Mouse (Mus musculus): Measurements from ENCODE around the gene Ankmy2. TPM values are rescaled to one million over a fixed set of nuclear protein-coding genes. Genes with fewer than 3 reads are reported as not detected.

The Ankmy2 gene
- polyA plus RNA-seq, 1 experiment from 2014 or later, result 26.7 TPM

DNA sequence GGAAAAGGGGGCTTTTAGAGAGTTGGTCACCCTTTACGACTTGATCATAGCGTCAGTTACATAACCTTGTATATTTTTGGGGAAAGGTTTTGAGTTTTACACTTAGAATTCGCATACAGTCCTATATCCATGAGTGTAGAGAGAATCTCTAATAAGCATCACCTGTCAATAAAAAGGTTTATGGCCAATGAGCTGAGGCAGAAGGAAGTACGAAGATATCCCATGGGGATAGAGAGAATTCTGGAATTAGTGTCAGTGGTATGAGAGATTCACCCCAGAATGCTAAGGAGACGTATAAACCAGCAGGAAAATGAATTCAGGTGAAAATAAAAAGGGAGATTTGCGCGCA lies 50.9 kb downstream of the Ankmy2 start:
- Histone ChIP-seq H3K27me3 (replicated peaks) (no peaks in the 10 kb centered on the region), H3K27ac (ENCODE audit: poor library complexity, severe bottlenecking) (no peak overlapping the region), H3K9me3 (replicated peaks) (no peaks in the 10 kb centered on the region), H3K36me3 (no peaks in the 10 kb centered on the region), H3K4me1 (replicated peaks) (peaks cover 6% of the 10 kb centered on the region), H3K9ac (no peak overlapping the region), H3K4me3 (no peak overlapping the region), H3K4me2 (peak overlapping the region; percentile 32; the same call in 1 of the 2 replicates)
- 84% methylated on average over 7 of the region's 7 CpGs for WGBS
- no peak for ATAC-seq (ENCODE audit: insufficient number of reproducible peaks, low FRiP score)

DNA sequence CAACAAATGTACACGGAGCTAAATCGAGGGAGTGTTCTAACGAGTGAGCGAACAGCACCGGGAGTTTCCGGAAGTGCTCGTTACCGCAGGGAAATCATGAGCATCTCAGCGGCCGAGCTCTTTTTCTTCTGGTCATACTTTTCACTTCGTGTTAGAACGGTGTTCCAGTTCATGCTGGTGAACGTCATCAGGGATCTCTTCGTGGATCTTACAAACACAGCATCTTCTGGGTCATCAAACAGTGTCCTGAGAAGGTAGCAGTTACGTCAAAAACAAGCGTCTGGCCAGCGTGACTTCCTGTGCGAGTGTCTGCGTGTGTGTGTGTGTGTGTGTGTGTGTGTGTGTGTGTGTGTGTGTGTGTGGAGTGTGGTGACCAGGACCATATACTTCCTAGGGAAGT lies 51.5 kb downstream of the Ankmy2 start:
- Histone ChIP-seq H3K4me1 (replicated peaks) (peaks cover 6% of the 10 kb centered on the region), H3K4me3 (no peak overlapping the region), H3K9me3 (replicated peaks) (no peaks in the 10 kb centered on the region), H3K9ac (no peak overlapping the region), H3K4me2 (no peak overlapping the region), H3K36me3 (no peaks in the 10 kb centered on the region), H3K27me3 (replicated peaks) (no peaks in the 10 kb centered on the region), H3K27ac (ENCODE audit: poor library complexity, severe bottlenecking) (no peak overlapping the region)
- WGBS, result 73% methylated on average over 19 of the region's 19 CpGs
- ATAC-seq (ENCODE audit: insufficient number of reproducible peaks, low FRiP score), result no peak

DNA sequence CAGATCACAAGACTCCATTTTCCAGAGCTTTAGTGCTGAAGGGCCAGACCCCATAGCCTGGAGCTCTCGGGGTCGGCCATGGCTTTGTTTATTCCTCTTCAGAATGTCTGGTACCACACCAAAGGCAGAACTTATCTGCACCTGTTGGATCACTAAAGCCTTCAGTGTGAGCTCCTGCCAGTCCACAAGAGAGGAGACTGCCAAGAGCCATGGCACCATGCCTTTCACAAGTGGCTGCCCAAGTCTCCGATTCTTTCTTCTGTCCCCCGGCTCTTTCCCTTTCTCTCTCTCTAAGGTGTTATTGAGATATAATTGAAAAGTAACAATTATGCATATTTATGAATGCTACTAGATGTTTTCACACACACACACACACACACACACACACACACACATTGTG lies 53.2 kb downstream of the Ankmy2 start:
- Histone ChIP-seq H3K4me3 (no peak overlapping the region), H3K4me2 (no peak overlapping the region), H3K4me1 (replicated peaks) (peaks cover 6% of the 10 kb centered on the region), H3K9ac (no peak overlapping the region), H3K27ac (ENCODE audit: poor library complexity, severe bottlenecking) (no peak overlapping the region), H3K27me3 (replicated peaks) (no peaks in the 10 kb centered on the region), H3K9me3 (replicated peaks) (no peaks in the 10 kb centered on the region), H3K36me3 (no peaks in the 10 kb centered on the region)
- no peak for ATAC-seq (ENCODE audit: insufficient number of reproducible peaks, low FRiP score)
- 77% methylated on average over 4 of the region's 4 CpGs for WGBS

DNA sequence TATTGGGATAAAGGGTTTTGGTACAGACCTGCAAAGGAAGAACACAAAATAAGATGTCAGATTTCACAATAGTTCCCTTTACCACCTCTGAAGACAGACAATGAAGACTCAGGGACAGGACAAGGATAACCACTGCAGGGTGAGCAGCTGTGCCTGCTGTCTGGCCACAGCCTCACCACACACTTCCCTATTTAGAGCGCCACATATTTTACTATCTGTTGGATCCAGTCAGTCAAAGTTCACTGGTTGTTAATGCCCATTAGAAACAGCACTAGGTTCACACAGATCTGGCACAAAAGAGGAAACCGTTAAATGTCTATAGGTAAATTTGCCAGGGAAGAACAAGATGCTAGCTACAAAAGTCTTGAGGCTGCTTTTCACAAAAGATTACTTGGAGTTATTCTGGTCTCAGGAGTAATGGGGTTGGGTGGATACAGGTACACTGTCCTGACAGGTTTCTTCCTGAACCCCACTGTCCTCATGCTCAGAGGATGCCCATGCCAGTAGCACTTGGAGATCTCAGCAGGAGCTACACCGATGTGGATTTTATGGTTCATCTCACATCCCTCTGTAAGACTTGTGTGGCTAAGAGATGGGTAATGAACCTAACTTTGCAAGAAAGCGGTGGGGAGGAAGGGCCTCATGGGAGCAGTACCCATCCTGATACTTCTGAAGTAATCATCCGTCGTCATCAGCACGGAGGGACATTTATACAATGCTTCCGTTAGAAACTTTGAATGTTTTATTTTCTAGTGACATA lies 57.7 kb downstream of the Ankmy2 start:
- no peak for ATAC-seq (ENCODE audit: insufficient number of reproducible peaks, low FRiP score)
- no peaks in the 10 kb centered on the region for H3K9me3 ChIP-seq (replicated peaks)

DNA sequence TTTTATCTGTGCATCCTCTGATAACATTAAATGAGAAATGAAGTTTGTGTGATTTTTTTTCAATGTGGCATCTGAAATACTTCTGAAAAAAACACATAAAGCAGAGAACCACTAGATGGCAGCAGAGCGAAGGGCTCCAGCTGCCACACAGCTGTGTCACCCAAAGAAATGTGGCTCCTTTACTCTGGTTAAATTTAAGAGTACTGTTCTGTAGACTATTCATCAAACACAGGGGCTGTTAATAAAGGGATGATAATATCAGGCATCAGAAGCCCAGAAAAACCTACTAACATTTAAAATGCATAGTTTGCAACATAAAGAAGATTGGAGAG lies 58.2 kb downstream of the Ankmy2 start:
- WGBS, result 0% methylated on average over 1 of the region's 1 CpGs
- no peaks in the 10 kb centered on the region for H3K27me3 ChIP-seq (replicated peaks)
- no peak overlapping the region for H3K9ac ChIP-seq
- H3K27ac ChIP-seq (ENCODE audit: poor library complexity, severe bottlenecking), result no peak overlapping the region
- H3K4me1 ChIP-seq (replicated peaks), result peaks cover 7% of the 10 kb centered on the region; the same call in 1 of the 2 replicates
- no peaks in the 10 kb centered on the region for H3K9me3 ChIP-seq (replicated peaks)
- no peaks in the 10 kb centered on the region for H3K36me3 ChIP-seq
- ATAC-seq (ENCODE audit: insufficient number of reproducible peaks, low FRiP score), result no peak
- H3K4me2 ChIP-seq, result no peak overlapping the region
- H3K4me3 ChIP-seq, result no peak overlapping the region

More for the DNA sequence above, 57.7 kb downstream of the Ankmy2 start:
- no peak overlapping the region for H3K9ac ChIP-seq
- H3K4me1 ChIP-seq (replicated peaks), result peaks cover 7% of the 10 kb centered on the region; the same call in 1 of the 2 replicates
- no peaks in the 10 kb centered on the region for H3K27me3 ChIP-seq (replicated peaks)
- no peak overlapping the region for H3K4me3 ChIP-seq
- WGBS, result 45% methylated on average over 8 of the region's 8 CpGs
- H3K27ac ChIP-seq (ENCODE audit: poor library complexity, severe bottlenecking), result no peak overlapping the region
- H3K4me2 ChIP-seq, result no peak overlapping the region
- H3K36me3 ChIP-seq, result no peaks in the 10 kb centered on the region

DNA sequence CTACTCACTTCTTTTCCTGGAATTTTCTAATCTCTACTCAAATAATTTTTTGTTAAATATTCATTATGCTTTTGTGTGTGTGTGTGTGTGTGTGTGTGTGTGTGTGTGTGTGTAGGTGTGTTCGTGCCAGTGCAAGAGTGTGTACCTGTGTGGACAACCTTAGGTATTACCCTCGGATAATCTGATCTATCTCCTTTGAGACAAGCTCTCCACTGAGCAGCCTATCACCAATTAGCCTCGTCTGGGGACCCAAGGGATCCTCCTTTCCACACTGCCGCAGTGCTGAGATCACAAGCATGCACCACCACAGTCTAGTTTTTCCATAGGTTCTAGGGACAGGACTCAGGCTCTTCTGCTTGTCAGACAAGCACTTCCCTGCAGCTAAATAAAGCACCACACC lies 59.3 kb downstream of the Ankmy2 start:
- Histone ChIP-seq H3K9me3 (replicated peaks) (no peaks in the 10 kb centered on the region), H3K27me3 (replicated peaks) (no peaks in the 10 kb centered on the region), H3K4me1 (replicated peaks) (peaks cover 7% of the 10 kb centered on the region; the same call in 1 of the 2 replicates), H3K4me2 (no peak overlapping the region), H3K27ac (ENCODE audit: poor library complexity, severe bottlenecking) (no peak overlapping the region), H3K9ac (no peak overlapping the region), H3K4me3 (no peak overlapping the region), H3K36me3 (no peaks in the 10 kb centered on the region)
- 42% methylated on average over 4 of the region's 4 CpGs for WGBS
- no peak for ATAC-seq (ENCODE audit: insufficient number of reproducible peaks, low FRiP score)

DNA sequence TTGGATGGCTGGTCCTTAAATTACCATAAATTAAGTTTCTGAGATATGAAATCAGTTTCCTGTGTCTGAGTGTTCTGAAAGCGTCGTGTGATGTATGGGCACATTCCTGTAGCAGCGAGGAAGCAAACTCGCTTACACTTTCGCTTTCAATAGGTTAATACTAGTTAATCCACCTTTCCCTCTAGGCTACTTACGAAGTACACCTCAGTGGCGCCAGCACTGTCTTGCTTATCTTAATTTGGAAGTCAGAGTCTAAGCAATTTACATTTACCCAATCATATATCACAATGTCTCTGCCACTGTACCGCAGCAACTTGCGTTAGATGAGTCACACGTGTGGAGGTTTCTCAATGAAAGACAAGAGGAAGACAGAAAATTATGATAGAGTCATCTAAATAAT lies 60.0 kb downstream of the Ankmy2 start:
- Histone ChIP-seq H3K36me3 (no peaks in the 10 kb centered on the region), H3K4me3 (no peak overlapping the region), H3K4me1 (replicated peaks) (peaks cover 7% of the 10 kb centered on the region; the same call in 1 of the 2 replicates), H3K9ac (no peak overlapping the region), H3K9me3 (replicated peaks) (no peaks in the 10 kb centered on the region), H3K27ac (ENCODE audit: poor library complexity, severe bottlenecking) (no peak overlapping the region), H3K27me3 (replicated peaks) (no peaks in the 10 kb centered on the region), H3K4me2 (no peak overlapping the region)
- no peak for ATAC-seq (ENCODE audit: insufficient number of reproducible peaks, low FRiP score)
- 77% methylated on average over 10 of the region's 10 CpGs for WGBS

DNA sequence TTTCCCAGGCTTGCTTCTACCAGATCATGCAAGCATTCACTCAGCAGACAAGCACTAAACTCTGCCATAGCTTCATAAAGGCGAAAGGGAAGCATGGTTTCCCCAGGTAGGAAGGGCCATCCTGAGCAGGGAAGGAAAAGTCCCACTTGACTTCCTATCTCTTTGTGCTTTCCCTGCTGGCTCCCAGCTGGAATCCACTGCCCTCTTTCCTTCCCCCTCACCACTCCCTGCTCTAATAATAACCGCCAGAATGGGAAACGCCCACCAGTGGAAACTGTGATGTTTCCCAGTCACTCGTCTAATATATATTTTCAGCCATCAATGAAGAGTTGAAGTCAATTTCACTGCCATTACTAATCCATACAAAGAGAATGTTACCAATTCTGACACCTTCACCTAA lies 67.5 kb downstream of the Ankmy2 start:
- Histone ChIP-seq H3K9ac (no peak overlapping the region), H3K4me2 (no peak overlapping the region), H3K27me3 (replicated peaks) (no peaks in the 10 kb centered on the region), H3K36me3 (no peaks in the 10 kb centered on the region), H3K27ac (ENCODE audit: poor library complexity, severe bottlenecking) (no peak overlapping the region), H3K9me3 (replicated peaks) (no peaks in the 10 kb centered on the region), H3K4me1 (replicated peaks) (peaks cover 8% of the 10 kb centered on the region), H3K4me3 (no peak overlapping the region)
- 31% methylated on average over 4 of the region's 4 CpGs for WGBS
- no peak for ATAC-seq (ENCODE audit: insufficient number of reproducible peaks, low FRiP score)

DNA sequence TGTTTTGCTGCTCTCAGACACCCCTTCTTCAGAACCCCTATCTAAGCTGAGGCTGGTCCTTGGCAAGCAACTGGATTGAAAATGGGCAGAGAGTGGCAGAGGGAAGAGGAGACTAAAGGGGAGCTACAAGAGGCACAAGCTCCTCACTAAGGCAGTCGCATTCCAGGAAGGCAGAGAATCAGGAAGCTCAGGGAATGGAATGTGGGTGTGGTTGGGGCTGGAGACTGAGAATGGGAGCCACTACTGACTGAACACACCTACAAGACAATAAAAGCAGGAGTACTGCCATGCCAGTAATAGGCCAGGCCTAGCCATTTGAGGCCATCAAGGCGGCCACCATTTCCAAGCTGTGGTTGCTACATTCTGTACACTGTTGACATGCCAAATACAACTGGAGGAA lies 74.5 kb downstream of the Ankmy2 start:
- no peak overlapping the region for H3K4me2 ChIP-seq
- H3K27ac ChIP-seq (ENCODE audit: poor library complexity, severe bottlenecking), result no peak overlapping the region
- no peaks in the 10 kb centered on the region for H3K4me1 ChIP-seq (replicated peaks)
- no peak for ATAC-seq (ENCODE audit: insufficient number of reproducible peaks, low FRiP score)
- no peak overlapping the region for H3K9ac ChIP-seq
- H3K4me3 ChIP-seq, result no peak overlapping the region
- H3K36me3 ChIP-seq, result no peaks in the 10 kb centered on the region
- H3K27me3 ChIP-seq (replicated peaks), result no peaks in the 10 kb centered on the region
- 70% methylated on average over 2 of the region's 2 CpGs for WGBS
- peaks cover 6% of the 10 kb centered on the region; the same call in 1 of the 2 replicates for H3K9me3 ChIP-seq (replicated peaks)

DNA sequence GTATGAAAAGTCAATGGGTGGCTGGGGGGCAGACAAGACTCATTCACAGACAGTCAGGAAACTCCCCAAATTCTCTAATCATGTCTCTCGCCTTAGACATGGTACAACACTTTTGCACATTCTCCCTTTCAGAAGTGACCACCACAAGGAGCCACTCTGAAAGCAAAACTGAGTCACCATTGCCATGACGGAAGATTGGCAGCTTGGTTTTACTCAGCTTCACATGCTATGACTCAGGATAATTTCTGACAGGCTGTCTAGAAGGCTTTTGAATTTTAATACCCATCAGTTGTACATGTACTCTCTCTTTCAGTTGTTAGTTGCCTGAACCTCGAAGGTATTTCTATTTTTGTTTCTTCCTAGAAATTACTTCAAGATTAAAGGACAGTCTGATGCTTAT lies 84.3 kb downstream of the Ankmy2 start:
- H3K36me3 ChIP-seq, result no peaks in the 10 kb centered on the region
- ATAC-seq (ENCODE audit: insufficient number of reproducible peaks, low FRiP score), result no peak
- H3K9ac ChIP-seq, result no peak overlapping the region
- no peaks in the 10 kb centered on the region for H3K27me3 ChIP-seq (replicated peaks)
- WGBS, result 75% methylated on average over 3 of the region's 3 CpGs
- H3K4me1 ChIP-seq (replicated peaks), result no peaks in the 10 kb centered on the region
- H3K27ac ChIP-seq (ENCODE audit: poor library complexity, severe bottlenecking), result no peak overlapping the region
- no peak overlapping the region for H3K4me3 ChIP-seq
- H3K4me2 ChIP-seq, result no peak overlapping the region
- no peaks in the 10 kb centered on the region for H3K9me3 ChIP-seq (replicated peaks)

Measured in heart, embryonic 12.5 days (tissue).